Mouse (Mus musculus): ENCODE data around the gene Vmo1. TPM values are rescaled to one million over a fixed set of nuclear protein-coding genes. Genes with fewer than 3 reads are reported as not detected.
"Not testable (repeated sequence)": the region's sequence is repeated elsewhere in the genome, so short reads cannot be mapped to it uniquely, and the experiment has no call there.

Vmo1 gene
- not detected for total RNA-seq (2021)

DNA sequence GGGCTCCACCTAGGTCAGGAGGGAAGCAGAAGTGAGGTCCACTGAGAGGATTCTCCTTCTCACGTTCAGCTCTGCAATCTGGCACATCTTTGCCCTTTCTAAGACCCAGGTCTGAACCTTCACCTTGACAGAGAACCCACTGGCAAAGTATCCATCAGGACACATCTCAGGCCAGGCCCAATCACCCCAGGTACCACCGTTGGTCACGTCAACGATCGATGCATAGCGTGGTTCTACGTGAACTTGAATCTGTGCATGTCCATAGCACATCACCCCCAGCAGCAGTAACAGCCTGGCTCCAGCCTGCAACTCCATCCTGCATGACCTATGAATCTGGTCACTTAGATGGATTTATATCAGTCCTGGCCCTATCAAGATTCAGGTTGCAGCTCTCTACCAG lies at the start of gene Vmo1:
TSS of gene Vmo1 (minus strand) at position 329 of the 400 bp plus-strand sequence.
- no peak for DNase-seq
- intact Hi-C loops (cut with DNase I) = no loop called here

DNA sequence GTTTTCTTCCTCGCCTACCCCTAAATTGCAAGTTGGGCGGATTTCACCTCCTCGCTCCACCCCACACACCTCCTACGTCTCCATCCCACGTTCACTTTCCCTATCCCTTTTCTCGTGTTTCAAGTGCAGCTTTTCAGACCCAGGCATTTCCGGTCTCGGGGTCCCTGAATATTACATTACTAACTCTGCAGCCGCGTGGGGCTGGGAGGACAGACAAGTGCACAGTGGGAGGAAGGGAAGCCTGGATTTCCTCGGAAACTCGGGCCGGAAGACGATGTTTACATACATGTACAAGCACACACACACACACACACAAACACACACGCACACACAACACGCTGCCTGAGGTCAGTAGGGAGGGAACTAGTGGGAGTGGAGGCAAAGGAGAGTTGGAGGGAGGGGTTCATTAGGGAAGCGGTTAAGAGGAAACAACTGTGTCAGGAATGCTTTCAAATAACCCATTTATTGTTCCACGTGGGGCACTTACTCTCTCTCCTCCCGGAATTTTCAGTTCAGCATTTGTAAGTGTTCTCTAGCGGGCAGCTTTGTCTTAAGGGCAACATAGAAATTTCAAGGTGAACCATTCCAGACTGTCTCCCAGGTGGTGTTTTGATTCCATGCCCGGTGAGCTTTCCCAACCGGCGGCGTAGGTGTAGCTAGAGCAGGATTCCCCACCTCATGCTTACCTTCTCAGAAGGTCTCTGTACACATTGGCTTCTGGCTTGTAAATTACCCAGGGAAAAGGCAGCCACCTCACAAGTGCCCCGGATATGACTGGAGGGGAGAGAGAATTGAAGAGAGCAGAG lies 49.3 kb upstream of the Vmo1 start:
- intact Hi-C loops (cut with DNase I) = loop anchor here (2.0 kb wide), 3 partner anchors 17 to 41 kb away; partner anchors contain the start of gene Pld2
- DNase-seq = peak; percentile 51 to 53

DNA sequence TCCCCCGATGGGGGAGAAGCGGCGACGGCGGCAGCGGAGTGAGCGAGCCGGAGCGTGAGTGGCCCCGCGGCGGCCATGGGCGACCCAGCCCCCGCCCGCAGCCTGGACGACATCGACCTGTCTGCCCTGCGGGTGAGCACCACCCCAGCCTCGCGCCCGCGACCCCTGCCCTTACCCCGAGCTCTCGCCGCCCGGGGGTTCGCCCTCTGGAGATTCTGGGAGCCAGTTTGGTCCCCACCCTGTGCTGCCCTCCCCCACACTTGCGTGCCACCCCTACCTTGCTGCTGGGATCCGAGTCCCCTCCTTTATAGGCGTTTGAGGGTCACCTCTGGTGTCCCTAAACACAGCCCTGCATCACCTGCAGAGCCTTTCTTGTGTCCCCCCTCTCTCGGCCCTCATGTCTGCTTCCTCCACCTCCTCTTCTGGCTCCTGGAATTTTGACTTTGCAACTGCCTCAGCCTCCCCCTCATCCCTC lies 48.6 kb upstream of the Vmo1 start:
- no peak for DNase-seq
- intact Hi-C loops (cut with DNase I) = loop anchor here (2.0 kb wide), 1 partner anchor 42 kb away; no protein-coding TSS in a partner anchor

DNA sequence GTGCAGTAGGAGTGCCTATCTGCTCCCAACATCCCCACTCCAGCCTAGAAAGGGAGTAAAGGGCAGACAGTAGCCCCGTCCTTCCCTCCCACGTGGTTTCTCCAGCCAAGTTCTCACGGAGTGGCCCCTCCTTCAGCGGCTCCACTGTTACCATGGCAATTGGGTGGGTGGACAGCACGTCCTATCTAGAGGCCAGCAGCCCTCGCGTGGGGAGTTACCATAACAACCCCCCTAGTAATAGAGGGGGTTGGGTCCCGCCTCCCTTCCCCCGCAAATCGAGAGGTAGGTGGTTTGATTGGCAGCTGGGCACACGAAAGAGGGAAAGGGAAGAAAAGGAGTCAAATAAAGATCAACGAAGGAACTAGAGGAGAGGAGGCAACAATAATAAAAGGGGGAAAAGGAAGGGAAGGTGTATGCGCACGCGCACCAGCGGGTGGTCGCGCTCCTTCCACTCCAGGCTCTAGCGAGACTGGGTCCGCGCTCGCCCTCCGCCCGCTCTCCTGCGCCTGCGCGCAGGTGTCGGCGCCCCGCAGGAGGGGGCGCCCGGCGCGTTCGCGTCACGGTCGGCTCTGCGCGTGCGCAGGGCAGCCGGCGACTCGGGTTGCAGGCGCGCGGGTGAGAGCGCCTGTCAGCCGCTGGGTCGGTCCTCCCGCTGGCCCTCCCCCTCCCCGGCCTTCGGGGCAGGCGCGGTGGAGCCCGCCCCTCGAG lies 48.0 kb upstream of the Vmo1 start, which contains the start of gene Mink1:
TSS of gene Mink1 (plus strand) at position 595 of the 708 bp plus-strand sequence.
- DNase-seq = peak; percentile 90 to 93
- intact Hi-C loops (cut with DNase I) = loop anchor here (2.0 kb wide), 1 partner anchor 42 kb away; no protein-coding TSS in a partner anchor

DNA sequence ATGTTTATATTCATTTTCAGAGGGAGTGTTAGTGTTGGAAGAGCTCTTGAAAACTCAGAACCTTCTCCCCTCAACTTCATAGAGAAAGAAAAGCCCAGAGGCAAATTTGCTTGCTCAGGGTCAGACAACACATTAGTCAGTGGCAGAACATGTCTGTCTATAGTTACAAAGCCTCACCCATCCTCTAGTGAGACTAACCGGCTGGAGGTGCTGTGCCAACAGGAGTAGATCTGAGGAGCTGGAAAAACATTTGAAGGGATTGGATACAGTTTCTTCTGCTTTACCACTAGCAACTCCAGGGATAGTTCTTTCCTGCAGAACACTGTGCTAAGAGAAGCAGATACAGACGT lies 47.5 kb upstream of the Vmo1 start:
- DNase-seq = no peak
- intact Hi-C loops (cut with DNase I) = loop anchor here (2.0 kb wide), 2 partner anchors 35 to 43 kb away; no protein-coding TSS in a partner anchor

DNA sequence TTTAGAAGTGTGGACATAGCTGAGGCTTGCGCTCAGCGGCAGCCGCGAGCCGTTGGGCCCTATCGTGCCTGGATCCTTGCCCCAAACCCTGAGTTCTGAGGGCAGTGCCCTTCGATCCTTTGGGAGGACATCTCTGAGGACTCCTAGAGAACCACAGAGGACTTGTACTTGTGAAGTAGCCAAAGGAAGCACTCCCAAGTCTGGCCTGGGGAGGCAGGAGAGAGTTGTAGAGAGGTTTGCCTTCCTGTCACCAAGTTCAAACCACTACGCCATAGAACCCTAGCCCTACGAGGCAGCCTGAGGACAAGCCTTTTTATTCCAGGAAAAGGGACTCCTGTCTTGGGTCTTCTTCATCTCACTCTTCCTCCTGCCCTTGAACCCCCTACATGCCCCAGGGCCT lies 43.1 kb upstream of the Vmo1 start:
- DNase-seq = no peak
- intact Hi-C loops (cut with DNase I) = no loop called here

DNA sequence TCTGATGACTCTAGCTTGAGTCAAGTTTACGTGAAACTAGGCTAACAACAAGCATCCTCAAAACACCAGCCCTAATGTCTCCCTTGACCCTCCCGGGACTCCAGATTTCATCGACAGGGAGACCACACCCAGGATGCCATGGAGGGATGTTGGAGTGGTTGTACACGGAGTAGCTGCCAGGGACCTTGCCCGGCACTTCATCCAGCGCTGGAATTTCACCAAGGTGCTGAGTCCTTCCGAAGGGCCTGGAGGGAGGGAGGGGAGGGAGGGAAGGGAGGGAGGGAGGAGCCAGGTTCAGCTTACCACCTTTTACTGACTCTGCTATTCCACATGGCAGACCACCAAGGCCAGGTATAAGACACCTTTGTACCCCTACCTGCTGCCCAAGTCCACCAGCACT lies 39.5 kb upstream of the Vmo1 start:
- intact Hi-C loops (cut with DNase I) = no loop called here
- no peak for DNase-seq

DNA sequence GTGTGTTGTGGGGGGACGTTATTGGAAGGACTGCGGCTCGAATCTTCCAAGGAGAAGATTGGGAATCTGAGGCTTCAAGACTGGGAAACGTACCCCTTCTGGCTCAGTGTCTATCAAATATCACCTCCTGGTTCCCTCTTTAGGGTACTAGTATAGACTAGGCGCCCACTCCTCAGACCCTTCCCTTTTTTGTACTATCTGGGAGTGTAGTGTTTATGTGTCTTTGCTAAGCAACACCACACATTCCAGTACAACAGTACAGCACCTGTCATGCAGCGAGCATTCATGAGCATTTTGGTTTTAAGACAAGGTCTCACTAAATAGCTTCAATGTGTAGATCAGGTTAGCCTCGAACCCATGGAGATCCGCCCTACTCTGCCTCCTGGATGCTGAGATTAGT lies 37.1 kb upstream of the Vmo1 start:
- intact Hi-C loops (cut with DNase I) = no loop called here
- no peak for DNase-seq

DNA sequence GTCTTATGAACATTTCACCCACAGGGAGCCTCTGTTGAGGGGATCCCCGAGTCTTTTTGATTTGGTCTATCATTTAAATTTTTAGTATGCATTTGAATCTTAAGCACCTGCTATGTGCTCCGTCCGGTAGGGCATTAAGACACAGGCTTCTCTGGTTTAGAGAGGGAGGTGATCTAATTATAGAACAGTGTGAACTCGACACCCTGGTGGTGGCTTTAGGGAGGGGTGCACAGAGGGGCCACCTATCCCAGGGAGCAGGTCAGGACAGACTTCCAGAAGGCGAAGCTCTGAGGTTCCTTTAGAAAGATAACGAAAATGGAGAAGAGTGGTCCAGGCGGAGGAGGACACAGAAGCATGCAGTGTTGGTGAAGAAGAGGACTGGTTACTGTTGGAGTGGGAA lies 30.1 kb upstream of the Vmo1 start:
- intact Hi-C loops (cut with DNase I) = no loop called here
- peak; percentile 20 to 23 for DNase-seq

DNA sequence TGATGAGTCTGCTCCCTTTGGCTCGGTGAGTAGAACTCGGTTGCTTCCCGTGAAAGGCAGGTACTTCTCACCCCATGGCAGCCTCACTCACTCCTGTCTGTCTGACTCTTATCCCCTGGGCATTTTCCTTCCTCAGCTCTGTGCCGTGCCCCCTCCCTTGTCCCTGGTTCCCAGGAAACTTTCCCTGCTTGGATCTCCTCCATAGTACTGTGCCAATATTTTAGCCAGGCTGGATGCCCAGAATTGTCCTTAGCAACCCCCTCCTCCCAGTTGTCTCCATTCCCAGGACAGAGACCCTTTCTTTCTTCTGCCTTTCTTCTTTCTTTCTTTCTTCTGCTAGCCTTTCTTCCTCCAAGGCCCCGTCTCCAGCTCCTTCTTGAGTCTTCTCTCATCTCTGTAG lies 27.0 kb upstream of the Vmo1 start:
- intact Hi-C loops (cut with DNase I) = loop anchor here (2.0 kb wide), 1 partner anchor 23 kb away; no protein-coding TSS in a partner anchor
- no peak for DNase-seq

DNA sequence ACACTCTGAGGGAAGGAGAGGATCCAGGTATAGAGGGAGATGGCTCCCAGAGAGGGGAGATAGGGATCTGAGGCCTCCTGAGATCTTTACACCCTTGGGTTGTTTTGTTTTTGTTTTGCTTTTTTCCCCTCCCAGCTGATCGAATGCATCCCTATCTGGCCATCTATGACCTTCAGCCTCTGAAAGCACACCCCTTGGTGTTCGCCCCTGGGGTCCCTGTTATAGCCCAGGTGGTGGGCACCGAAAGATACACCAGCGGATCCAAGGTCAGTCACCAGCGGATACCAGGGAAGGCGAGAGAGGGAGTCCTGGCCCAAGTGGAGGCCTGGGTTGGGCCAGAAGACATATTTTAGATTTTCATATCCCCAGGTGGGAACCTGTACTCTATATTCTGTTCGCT lies 26.5 kb upstream of the Vmo1 start:
- intact Hi-C loops (cut with DNase I) = loop anchor here (2.0 kb wide), 1 partner anchor 24 kb away; no protein-coding TSS in a partner anchor
- DNase-seq = no peak

DNA sequence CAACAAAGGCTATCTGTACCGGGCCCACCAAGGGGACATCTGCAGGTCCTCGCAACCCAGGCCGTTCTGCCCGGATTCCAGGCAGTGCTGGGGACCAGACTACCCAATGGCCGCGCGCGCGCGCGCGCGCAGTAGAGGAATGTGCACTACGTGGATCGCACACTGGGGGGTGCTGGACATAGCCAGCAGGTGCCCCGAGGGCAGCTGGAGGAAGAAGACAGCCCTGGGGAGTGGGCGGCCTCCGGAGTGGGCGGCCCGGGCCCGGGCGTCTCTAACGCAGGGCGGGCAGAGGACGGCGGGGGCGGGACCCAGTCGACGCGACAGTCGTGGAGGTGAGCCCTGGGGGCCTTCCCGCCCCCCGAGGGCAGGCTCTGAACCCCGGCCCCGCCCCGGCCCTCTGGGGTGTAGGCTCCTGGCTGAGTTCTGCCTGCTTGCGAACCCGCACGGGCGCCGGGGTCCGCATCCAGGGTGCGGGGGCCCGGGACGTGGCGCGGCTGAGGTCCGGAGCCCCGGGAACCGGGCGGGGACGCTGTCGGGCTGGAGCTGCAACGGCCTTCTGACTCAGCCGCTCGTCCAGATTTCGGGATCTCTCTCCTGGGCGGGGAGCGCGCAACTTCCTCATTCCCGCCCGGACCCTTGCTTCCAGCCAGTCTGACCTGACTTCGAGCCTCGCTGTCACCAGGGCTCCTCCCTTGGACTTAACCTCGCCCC lies 25.6 kb upstream of the Vmo1 start, which contains the start of gene Pld2:
TSS of gene Pld2 (plus strand) at position 188 of the 711 bp plus-strand sequence.
- intact Hi-C loops (cut with DNase I) = loop anchor here (1.0 to 2.0 kb wide), 2 partner anchors 25 to 65 kb away; no protein-coding TSS in a partner anchor
- DNase-seq = peak; percentile 91 to 93

DNA sequence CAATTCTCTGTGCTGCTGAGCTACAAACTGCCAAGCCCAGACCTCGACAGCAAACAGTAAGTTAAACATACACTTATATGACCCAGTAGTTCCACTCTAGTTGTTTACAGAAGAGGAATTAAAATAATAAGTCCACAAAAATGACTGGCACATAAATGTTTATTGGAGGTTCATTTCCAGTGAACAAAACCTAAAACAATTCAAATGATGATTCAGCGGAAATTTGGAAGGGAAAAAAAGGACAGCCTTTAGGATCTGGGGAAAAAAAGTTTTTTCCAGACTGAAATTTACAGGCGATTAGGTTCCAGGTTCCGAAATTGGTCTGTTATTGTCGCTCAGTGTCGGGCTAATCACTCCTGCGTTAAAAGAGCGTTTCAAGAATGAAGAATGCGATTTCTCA lies 25.0 kb upstream of the Vmo1 start:
- no peak for DNase-seq
- intact Hi-C loops (cut with DNase I) = loop anchor here (1.0 kb wide), 1 partner anchor 66 kb away; no protein-coding TSS in a partner anchor

DNA sequence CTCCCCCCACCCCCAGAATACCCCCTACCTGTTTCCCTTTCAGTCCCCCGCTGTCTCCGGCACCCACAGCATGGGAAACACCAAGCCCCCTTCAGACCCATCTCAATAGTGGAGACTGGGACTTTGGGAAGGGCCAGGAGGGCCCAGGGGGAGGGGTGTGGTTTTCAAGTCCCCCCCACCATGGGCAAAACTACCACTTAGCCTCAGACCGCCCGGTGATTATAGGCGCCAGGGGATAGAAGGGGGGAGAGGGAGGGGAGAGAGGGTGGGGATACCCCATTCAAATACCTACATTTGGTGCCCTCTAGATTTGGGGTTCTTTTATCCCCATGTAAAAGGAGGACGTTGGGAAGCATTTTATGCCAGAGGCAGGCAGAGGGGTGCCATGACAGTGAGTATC lies 18.4 kb upstream of the Vmo1 start, which contains the start of gene Gm40193:
TSS of gene Gm40193 (minus strand) at position 101 of the 400 bp plus-strand sequence.
- intact Hi-C loops (cut with DNase I) = no loop called here
- no peak for DNase-seq

DNA sequence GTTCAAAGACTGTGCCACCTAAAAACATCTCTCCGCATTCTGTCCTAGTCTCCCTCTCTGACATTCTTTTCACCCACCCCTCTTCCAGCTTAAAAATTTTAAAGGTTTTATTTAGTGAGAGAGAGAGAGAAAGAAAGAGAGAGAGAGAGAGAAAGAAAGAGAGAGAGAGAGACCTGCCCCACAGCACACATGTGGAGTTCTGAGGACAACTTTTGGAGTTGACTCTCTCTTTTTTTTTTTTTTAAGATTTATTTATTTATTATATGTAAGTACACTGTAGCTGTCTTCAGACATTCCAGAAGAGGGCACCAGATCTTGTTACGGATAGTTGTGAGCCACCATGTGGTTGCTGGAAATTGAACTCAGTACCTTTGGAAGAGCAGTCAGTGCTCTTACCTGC lies 16.6 kb upstream of the Vmo1 start:
- DNase-seq; intact Hi-C loops (cut with DNase I): not testable (repeated sequence)

DNA sequence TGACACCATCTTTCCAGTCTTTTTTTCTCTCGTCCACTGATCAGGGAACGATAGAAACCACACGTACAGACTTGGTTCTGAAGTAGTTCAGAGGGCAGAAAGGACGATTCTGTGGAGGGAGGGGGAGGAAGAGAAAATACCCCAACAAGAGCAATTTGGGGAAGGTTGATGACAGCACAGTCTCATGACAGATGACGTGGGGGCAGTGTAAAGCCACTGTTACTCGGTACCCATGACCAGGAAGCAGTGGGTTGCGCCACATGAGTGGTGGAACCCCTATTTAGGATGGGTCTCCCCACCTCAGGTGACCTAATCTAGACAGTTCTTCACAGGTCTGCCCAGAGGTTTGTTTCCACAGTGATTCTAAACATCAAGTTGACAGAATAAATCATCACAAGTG lies 14.2 kb upstream of the Vmo1 start:
- no peak for DNase-seq
- intact Hi-C loops (cut with DNase I) = no loop called here

DNA sequence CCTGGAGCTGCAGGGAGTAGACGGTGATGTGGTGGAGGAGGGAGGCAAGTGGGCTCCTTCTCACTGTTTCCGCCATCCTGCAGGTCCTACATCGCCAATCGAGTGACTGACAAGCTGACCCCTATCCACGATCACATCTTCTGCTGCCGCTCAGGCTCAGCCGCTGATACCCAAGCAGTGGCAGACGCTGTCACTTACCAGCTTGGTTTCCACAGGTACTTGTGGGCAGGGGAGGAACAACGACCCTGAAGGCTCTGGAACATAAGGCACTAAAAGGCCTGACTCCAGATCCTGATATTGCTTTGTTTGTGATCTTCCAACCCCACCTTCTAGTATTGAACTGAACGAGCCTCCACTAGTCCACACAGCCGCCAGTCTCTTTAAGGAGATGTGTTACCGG lies 11.8 kb upstream of the Vmo1 start:
- DNase-seq = no peak
- intact Hi-C loops (cut with DNase I) = loop anchor here (2.0 kb wide), 1 partner anchor 35 kb away; no protein-coding TSS in a partner anchor

DNA sequence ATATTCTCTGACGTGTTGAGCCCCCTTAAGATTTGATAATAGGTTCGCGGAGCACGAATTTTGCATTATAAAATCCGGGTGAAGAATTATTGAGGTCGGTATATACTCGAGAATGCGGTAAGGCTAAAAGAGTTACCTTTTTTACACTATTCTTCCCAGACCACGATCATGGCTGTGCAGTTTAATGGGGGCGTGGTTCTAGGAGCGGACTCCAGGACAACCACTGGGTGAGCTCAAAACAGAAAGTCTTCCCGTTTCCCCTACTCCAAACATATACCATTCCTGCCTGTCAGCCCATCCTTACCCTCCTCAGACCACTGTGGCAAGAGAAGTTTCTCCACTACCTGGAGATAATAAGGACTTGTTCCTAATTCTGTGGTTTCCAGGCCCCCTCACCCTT lies 11.3 kb upstream of the Vmo1 start:
- DNase-seq = no peak
- intact Hi-C loops (cut with DNase I) = loop anchor here (2.0 kb wide), 1 partner anchor 35 kb away; no protein-coding TSS in a partner anchor

DNA sequence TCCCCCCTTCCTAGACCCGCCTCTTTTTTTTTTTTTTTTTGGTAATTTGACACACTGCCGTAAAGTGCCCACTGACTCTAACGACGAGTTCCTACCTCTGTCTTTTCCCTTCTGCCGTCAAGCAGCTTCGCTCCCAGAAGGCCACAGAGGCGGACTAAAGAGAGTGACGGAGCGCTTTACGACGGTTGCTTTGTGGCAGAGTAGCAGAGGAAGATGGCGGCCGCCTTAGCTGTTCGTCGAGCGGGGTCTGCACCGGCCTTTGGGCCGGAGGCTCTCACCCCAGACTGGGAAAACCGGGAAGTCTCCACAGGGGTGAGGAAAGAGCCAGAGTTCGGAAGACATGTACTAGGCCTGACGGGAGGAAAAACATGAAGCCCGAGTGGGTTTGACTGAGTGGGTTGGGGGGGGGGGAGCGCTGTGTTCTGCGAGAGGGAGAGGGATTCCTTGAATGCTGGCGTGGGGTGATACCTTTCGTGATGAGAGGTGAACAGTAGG lies 10.8 kb upstream of the Vmo1 start, which contains the start of gene Psmb6:
TSS of gene Psmb6 (plus strand) at position 184 of the 495 bp plus-strand sequence.
- DNase-seq = peak; percentile 95 to 96
- intact Hi-C loops (cut with DNase I) = no loop called here

DNA sequence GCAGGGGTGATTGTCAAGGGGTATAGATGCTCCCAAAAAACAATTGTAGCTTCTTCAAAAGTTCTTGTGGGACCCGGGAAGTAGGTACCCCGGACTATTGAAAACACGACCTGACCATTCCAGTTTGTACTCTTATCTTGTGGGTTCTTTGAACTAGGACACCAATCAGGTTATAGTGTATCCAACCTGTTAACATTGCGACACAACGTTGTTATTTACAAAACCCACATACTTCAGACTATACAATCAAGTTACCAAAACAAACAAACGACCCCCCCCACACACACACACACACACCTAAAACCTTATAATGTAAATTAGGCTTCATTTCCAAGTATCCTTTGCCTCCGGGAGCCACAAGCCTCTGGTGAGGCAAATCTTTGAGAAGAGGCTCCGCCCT lies 10.4 kb upstream of the Vmo1 start:
- peak in 1 of 2 experiments; percentile 13 for DNase-seq
- intact Hi-C loops (cut with DNase I) = no loop called here

Data from heart, postnatal 10 days (tissue).